Mouse (Mus musculus): ENCODE results near the gene Cblc. TPM values are rescaled to one million over a fixed set of nuclear protein-coding genes. Genes with fewer than 3 reads are reported as not detected.

Cblc gene
- polyA plus RNA-seq, 1 experiment from 2014 or later: not detected

DNA sequence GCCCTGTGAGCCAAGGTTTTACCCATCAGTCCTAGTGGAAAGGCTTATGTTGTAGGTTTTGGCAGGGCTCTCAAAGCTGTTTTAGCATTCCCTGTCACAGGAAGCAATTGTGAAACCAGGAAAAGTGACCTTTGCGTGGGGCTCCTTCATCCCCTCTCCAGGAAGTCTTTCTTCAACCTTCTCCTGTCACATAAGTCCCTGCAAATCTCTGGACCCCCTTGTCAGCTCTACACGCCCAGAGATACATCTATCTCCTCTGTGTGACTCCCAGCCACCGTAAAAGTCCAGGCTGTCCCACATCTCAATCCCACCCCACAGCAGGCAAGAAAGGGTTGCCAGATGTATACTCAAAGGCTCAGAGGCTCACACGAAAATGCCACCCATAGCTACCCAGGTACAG is 24.9 kb downstream of the Cblc start:
- Histone ChIP-seq H3K36me3 (no peaks in the 10 kb centered on the region), H3K9me3 (no peaks in the 10 kb centered on the region), H3K9ac (replicated peaks) (no peak overlapping the region), H3K4me3 (no peak overlapping the region), H3K4me2 (replicated peaks) (no peak overlapping the region), H3K4me1 (peaks cover 16% of the 10 kb centered on the region), H3K27me3 (peaks cover 24% of the 10 kb centered on the region), H3K27ac (replicated peaks) (no peak overlapping the region)
- 63% methylated on average over 4 of the region's 4 CpGs for WGBS
- no peak for ATAC-seq (replicated peaks)

GRCm38 (mm10) chr7:19770984-19771391 is 25.6 kb downstream of the Cblc start, which contains the start of gene Bcam:
Bcam (minus strand) TSS chr7:19771016.
- H3K4me2 ChIP-seq (replicated peaks): peak within 1 kb of the TSS; percentile 56
- H3K4me1 ChIP-seq: peaks cover 16% of the 10 kb centered on the region
- peak; percentile 36; the same call in 1 of the 2 replicates for ATAC-seq (replicated peaks)
- H3K36me3 ChIP-seq: no peaks in the 10 kb centered on the region
- peak within 1 kb of the TSS; percentile 35 for H3K4me3 ChIP-seq
- no peaks in the 10 kb centered on the region for H3K9me3 ChIP-seq
- no peak within 1 kb of the TSS for H3K27ac ChIP-seq (replicated peaks)
- H3K27me3 ChIP-seq: peaks cover 24% of the 10 kb centered on the region
- 5% methylated on average over 9 of the region's 9 CpGs for WGBS
- H3K9ac ChIP-seq (replicated peaks): peak within 1 kb of the TSS; percentile 39

- no peaks in the 10 kb centered on the region for H3K36me3 ChIP-seq
- H3K4me2 ChIP-seq (replicated peaks): peak overlapping the region; percentile 56
- peak overlapping the region; percentile 39 for H3K9ac ChIP-seq (replicated peaks)
- under 1% methylated on average over 28 of the region's 28 CpGs for WGBS
- no peak overlapping the region for H3K27ac ChIP-seq (replicated peaks)
- no peaks in the 10 kb centered on the region for H3K9me3 ChIP-seq
- peak overlapping the region; percentile 35 for H3K4me3 ChIP-seq
- ATAC-seq (replicated peaks): peak; percentile 74
- peaks cover 16% of the 10 kb centered on the region for H3K4me1 ChIP-seq
- H3K27me3 ChIP-seq: peaks cover 24% of the 10 kb centered on the region
Measured at GRCm38 (mm10) chr7:19770375-19770754, 26.2 kb downstream of the Cblc start.

DNA sequence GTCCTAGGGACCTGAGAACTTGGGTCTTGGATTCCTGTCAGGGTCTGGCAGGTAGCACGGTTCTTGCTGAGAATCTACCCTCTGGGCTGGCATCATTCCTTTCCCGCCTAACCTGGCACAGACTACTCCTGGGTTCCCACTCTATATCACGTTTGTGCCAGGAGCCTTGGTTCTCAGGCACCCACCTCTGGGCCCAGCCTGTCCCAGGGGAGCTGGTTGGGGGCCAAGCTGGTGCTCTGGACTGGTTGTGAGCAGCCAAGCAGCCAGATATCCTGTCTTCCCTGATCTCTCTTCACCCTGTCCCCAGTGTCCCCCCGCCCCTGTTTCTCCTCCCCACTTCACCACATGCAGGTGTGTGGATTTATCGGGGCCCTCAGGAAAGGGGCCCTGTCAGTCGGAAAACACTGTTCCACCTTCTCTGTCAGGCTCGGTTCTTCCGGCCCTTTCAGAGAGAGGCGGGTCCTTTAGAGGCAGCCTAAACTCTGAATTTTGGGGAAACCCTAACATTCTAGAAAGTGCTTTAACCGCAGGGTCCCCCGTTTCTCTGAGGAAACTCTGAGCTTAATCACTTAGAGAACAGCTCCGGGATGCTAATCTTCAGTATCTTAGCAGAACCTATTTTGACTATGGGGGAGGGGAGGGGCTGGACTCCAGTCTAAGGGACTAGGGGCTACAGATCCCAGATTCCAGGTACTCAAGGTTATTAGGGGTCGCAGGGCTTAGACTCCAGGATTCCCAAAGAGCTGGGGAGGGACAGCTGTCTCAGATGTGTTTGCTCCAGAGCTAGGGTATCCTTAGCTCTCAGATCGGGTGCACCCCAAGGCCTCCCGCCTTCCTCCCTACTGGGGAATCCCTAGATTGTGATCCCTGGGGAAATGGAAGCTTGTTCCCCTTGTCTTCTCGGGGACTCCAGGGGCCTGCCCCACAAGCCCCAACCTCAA is 26.9 kb downstream of the Cblc start:
- H3K27me3 ChIP-seq: peaks cover 24% of the 10 kb centered on the region
- WGBS: 10% methylated on average over 16 of the region's 16 CpGs
- H3K9me3 ChIP-seq: no peaks in the 10 kb centered on the region
- H3K27ac ChIP-seq (replicated peaks): no peak overlapping the region
- H3K4me3 ChIP-seq: peak overlapping the region; percentile 35
- no peaks in the 10 kb centered on the region for H3K36me3 ChIP-seq
- peaks cover 16% of the 10 kb centered on the region for H3K4me1 ChIP-seq
- H3K4me2 ChIP-seq (replicated peaks): peak overlapping the region; percentile 56
- 0 out of 2 replicates have a peak, but pooled peaks have one; percentile 23 for ATAC-seq (replicated peaks)
- peak overlapping the region; percentile 39 for H3K9ac ChIP-seq (replicated peaks)

DNA sequence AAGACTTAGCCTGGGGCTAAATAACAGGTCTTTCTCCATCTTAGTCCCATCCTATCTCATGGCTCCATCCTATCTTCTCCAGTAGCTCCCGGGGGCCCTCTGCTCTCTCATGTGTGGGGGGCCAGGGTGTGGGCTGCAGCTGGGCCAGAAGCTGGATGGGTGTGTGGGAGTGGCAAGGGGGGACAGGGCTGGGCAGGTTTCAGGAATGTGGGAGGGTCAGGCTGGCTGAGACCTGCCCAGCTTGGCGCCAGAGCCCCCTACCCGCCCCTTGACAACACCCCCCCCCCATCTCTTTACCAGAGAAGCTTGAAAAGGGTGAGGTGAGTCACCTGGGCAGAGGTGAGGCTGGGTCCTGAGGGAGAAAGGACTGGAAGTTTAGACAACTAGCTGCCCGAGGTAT is 27.6 kb downstream of the Cblc start:
- Histone ChIP-seq H3K4me3 (no peak overlapping the region), H3K27me3 (peaks cover 24% of the 10 kb centered on the region), H3K4me2 (replicated peaks) (no peak overlapping the region), H3K9me3 (no peaks in the 10 kb centered on the region), H3K9ac (replicated peaks) (no peak overlapping the region), H3K36me3 (no peaks in the 10 kb centered on the region), H3K4me1 (peaks cover 16% of the 10 kb centered on the region), H3K27ac (replicated peaks) (no peak overlapping the region)
- ATAC-seq (replicated peaks): no peak
- 44% methylated on average over 4 of the region's 4 CpGs for WGBS

GRCm38 (mm10) chr7:19768251-19768650 is 28.4 kb downstream of the Cblc start:
- 69% methylated on average over 14 of the region's 14 CpGs for WGBS
- peaks cover 16% of the 10 kb centered on the region for H3K4me1 ChIP-seq
- H3K27me3 ChIP-seq: peaks cover 24% of the 10 kb centered on the region
- no peak overlapping the region for H3K4me2 ChIP-seq (replicated peaks)
- no peaks in the 10 kb centered on the region for H3K9me3 ChIP-seq
- no peak overlapping the region for H3K9ac ChIP-seq (replicated peaks)
- no peak overlapping the region for H3K27ac ChIP-seq (replicated peaks)
- no peak overlapping the region for H3K4me3 ChIP-seq
- ATAC-seq (replicated peaks): no peak
- no peaks in the 10 kb centered on the region for H3K36me3 ChIP-seq

GRCm38 (mm10) chr7:19764581-19764980 is 32.0 kb downstream of the Cblc start:
- Histone ChIP-seq H3K27me3 (peaks cover 12% of the 10 kb centered on the region), H3K9ac (replicated peaks) (no peak overlapping the region), H3K4me3 (no peak overlapping the region), H3K27ac (replicated peaks) (no peak overlapping the region), H3K9me3 (no peaks in the 10 kb centered on the region), H3K4me1 (peaks cover 2% of the 10 kb centered on the region; the same call in 1 of the 2 replicates), H3K36me3 (no peaks in the 10 kb centered on the region), H3K4me2 (replicated peaks) (no peak overlapping the region)
- WGBS: 91% methylated on average over 9 of the region's 9 CpGs
- ATAC-seq (replicated peaks): no peak

DNA sequence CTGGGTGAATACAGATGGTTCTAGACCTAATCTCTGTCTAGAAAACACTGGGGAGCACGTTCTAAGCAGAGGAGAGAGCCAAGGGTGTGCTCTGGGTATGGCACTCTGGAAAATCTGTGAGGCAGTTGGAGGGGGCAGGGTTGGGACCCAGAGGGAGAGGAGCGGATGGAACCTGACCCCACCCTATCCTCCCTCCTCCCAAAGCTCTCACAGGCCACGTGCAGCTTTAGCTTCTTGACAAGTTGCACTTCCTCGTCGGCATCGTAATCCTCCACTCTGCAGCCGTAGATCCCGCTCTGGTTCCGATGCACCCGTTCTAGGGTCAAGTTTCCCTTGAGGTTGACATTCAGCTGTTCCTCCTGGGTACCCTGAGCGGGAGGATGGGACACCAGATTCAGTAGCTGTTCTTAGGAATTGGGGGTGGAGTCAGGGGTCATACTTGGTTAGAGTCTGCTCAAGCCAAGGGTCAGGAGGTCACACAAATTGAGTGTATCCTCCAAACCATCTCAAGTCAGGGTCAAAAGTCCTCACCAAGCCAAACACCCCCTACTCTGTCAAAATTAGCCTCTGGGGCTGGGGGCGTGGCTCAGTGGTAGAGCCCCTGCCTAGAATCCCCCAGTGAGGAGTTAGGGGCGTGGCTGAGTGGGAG is 32.7 kb downstream of the Cblc start:
- ATAC-seq (replicated peaks): no peak

DNA sequence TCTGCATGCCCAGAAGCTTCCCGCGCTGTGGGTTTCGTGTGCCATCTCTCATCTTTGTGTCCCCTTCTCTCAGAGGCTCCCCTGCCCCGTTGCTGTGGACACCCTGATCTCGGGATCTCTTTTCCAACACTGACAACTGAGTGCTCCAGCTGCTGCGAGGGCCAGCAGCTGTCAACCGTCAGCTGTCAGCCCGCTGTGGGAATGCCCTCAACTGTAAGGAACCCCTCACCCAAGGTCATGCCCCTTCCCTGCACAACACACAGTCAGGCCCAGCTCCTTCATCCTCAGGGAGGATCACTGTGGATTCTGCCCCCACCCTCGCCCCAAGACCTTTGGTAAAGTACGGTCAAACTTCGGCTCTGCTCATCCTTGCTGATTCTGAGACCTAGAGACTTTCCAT is 34.3 kb downstream of the Cblc start:
- ATAC-seq (replicated peaks): no peak
- Histone ChIP-seq H3K9me3 (no peaks in the 10 kb centered on the region), H3K4me3 (no peak overlapping the region), H3K36me3 (no peaks in the 10 kb centered on the region), H3K9ac (replicated peaks) (no peak overlapping the region), H3K27ac (replicated peaks) (no peak overlapping the region), H3K27me3 (no peaks in the 10 kb centered on the region), H3K4me1 (no peaks in the 10 kb centered on the region), H3K4me2 (replicated peaks) (no peak overlapping the region)
- 91% methylated on average over 11 of the region's 11 CpGs for WGBS

More for the DNA sequence above, 32.7 kb downstream of the Cblc start:
- no peaks in the 10 kb centered on the region for H3K4me1 ChIP-seq
- no peaks in the 10 kb centered on the region for H3K9me3 ChIP-seq
- H3K27me3 ChIP-seq: peaks cover 5% of the 10 kb centered on the region
- no peak overlapping the region for H3K9ac ChIP-seq (replicated peaks)
- H3K36me3 ChIP-seq: no peaks in the 10 kb centered on the region
- H3K27ac ChIP-seq (replicated peaks): no peak overlapping the region
- 90% methylated on average over 13 of the region's 13 CpGs for WGBS
- H3K4me3 ChIP-seq: no peak overlapping the region
- no peak overlapping the region for H3K4me2 ChIP-seq (replicated peaks)

DNA sequence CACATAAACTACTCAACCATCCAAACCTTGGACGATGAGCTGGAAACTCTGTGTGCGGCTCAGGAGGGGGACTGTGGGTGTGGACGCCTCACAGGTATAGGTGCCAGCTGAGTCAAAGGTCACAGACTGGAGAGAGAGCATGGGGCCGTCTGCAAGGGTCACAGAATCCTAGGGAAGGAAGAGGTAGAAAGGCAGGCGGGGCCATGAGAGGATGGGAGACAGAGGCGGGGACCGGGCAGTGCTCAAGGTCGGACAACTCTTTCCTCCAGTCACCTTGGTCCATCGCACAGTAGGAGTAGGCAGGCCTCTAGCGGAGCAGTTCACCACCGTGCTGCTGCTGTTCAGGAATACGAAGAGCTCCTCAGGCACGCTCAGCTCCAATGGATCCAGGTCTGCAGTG is 36.6 kb downstream of the Cblc start:
- Histone ChIP-seq H3K27ac (replicated peaks) (no peak overlapping the region), H3K4me1 (no peaks in the 10 kb centered on the region), H3K27me3 (no peaks in the 10 kb centered on the region), H3K4me2 (replicated peaks) (no peak overlapping the region), H3K4me3 (no peak overlapping the region), H3K9ac (replicated peaks) (no peak overlapping the region), H3K9me3 (no peaks in the 10 kb centered on the region), H3K36me3 (no peaks in the 10 kb centered on the region)
- no peak for ATAC-seq (replicated peaks)
- 90% methylated on average over 13 of the region's 13 CpGs for WGBS

DNA sequence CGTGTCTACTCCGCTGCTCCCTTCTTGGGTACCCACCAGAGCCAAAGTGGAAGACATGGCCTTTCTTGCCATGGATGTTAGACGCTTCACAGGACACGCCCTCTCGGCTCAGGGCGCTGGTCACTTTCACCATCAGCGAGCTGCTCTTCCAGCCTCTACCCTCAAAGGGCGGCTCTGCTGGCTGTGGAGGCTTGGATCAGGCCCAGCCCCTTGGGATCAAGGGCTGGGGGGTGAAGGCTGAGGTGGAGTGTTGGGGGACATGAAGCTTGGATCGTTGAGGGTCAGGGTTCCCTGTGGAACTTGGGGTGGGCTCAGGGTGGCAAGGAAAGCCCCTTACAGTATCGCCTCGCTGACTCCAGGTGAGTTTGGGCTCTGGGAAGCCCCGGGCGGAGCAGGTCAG is 38.0 kb downstream of the Cblc start:
- 92% methylated on average over 13 of the region's 13 CpGs for WGBS
- Histone ChIP-seq H3K4me1 (no peaks in the 10 kb centered on the region), H3K36me3 (no peaks in the 10 kb centered on the region), H3K9ac (replicated peaks) (no peak overlapping the region), H3K4me3 (no peak overlapping the region), H3K9me3 (no peaks in the 10 kb centered on the region), H3K4me2 (replicated peaks) (no peak overlapping the region), H3K27me3 (no peaks in the 10 kb centered on the region), H3K27ac (replicated peaks) (no peak overlapping the region)
- ATAC-seq (replicated peaks): no peak
